Comparison of ENCODE assay signal across 8 mouse cellular contexts in genomic region chr6:114892363-114892762, GRCm38 (mm10).
DNase-seq lines count a peak whose midpoint lies in the region; ATAC-seq and TF ChIP-seq lines count a peak whose summit lies in the region.

No protein-coding gene starts in this region.

- no peaks in the 10 kb centered on the region for H3K27me3 ChIP-seq in kidney, embryonic 16.5 days (ENCODE audit: insufficient read depth, low read length)
- no peaks in the 10 kb centered on the region for H3K27me3 ChIP-seq in embryonic facial prominence, embryonic 10.5 days (replicated peaks; ENCODE audit: low read depth, poor library complexity, severe bottlenecking)
- H3K27me3 ChIP-seq in heart, embryonic 15.5 days, result no peaks in the 10 kb centered on the region
- H3K27me3 ChIP-seq in midbrain, embryonic 16.5 days (ENCODE audit: control insufficient read depth, insufficient read depth, low read depth, low read length), result no peaks in the 10 kb centered on the region

- 39% methylated on average over 6 of the region's 6 CpGs for WGBS in kidney, embryonic 16.5 days
- 45% methylated on average over 6 of the region's 6 CpGs for WGBS in embryonic facial prominence, embryonic 10.5 days
- WGBS in heart, embryonic 15.5 days, result 21% methylated on average over 6 of the region's 6 CpGs
- 0% methylated on average over 6 of the region's 6 CpGs for WGBS in midbrain, embryonic 16.5 days

- DNase-seq in kidney, postnatal 14 days, result no peak
- DNase-seq in embryonic facial prominence, embryonic 10.5 days (ENCODE audit: low spot score), result peak; percentile 47
- DNase-seq in left cerebral cortex, adult 2 months (ENCODE audit: extremely low spot score in 1 of 2, low spot score in 2 of 2), result peak; percentile 59 to 73
- no peak for DNase-seq in thymus, postnatal 25 days
- DNase-seq in gastrocnemius, postnatal 10 days, result no peak

- peak overlapping the region; percentile 51 for H3K27ac ChIP-seq in kidney, embryonic 16.5 days (ENCODE audit: low read length)
- H3K27ac ChIP-seq in embryonic facial prominence, embryonic 10.5 days (replicated peaks), result peak overlapping the region; percentile 76
- peak overlapping the region; percentile 81 for H3K27ac ChIP-seq in heart, embryonic 15.5 days
- H3K27ac ChIP-seq in left cerebral cortex, adult 2 months, result peak overlapping the region; percentile 51
- peak overlapping the region; percentile 68 for H3K27ac ChIP-seq in midbrain, embryonic 16.5 days (ENCODE audit: low read length)

- H3K9ac ChIP-seq in kidney, embryonic 16.5 days (replicated peaks; ENCODE audit: low read length), result no peak overlapping the region; the same call in 1 of the 2 replicates
- H3K9ac ChIP-seq in heart, embryonic 15.5 days, result no peak overlapping the region
- H3K9ac ChIP-seq in midbrain, embryonic 16.5 days (ENCODE audit: low read depth, low read length), result peak overlapping the region; percentile 22; the same call in 1 of the 2 replicates

- intact Hi-C loops in left cerebral cortex, adult 2 months (cut with DNase I), result no loop called here

- no peak overlapping the region for H3K4me3 ChIP-seq in kidney, embryonic 16.5 days (ENCODE audit: low read length)
- peak overlapping the region; percentile 19; the same call in 1 of the 2 replicates for H3K4me3 ChIP-seq in embryonic facial prominence, embryonic 10.5 days
- H3K4me3 ChIP-seq in heart, embryonic 15.5 days, result no peak overlapping the region
- no peak overlapping the region for H3K4me3 ChIP-seq in left cerebral cortex, adult 2 months
- H3K4me3 ChIP-seq in midbrain, embryonic 16.5 days (ENCODE audit: low read depth, low read length), result no peak overlapping the region

- H3K36me3 ChIP-seq in kidney, embryonic 16.5 days (ENCODE audit: insufficient read depth, low read length), result peaks cover 13% of the 10 kb centered on the region; the same call in 1 of the 2 replicates
- H3K36me3 ChIP-seq in embryonic facial prominence, embryonic 10.5 days (replicated peaks), result peaks cover 58% of the 10 kb centered on the region
- H3K36me3 ChIP-seq in heart, embryonic 15.5 days, result peaks cover 9% of the 10 kb centered on the region; the same call in 1 of the 2 replicates
- no peaks in the 10 kb centered on the region for H3K36me3 ChIP-seq in midbrain, embryonic 16.5 days (ENCODE audit: control insufficient read depth, insufficient read depth, low read length)

- H3K4me2 ChIP-seq in kidney, embryonic 16.5 days (replicated peaks; ENCODE audit: low read depth, low read length), result no peak overlapping the region
- H3K4me2 ChIP-seq in heart, embryonic 15.5 days, result 0 out of 2 replicates have a peak overlapping the region, but pooled peaks have one; percentile 11
- peak overlapping the region; percentile 35 for H3K4me2 ChIP-seq in midbrain, embryonic 16.5 days (ENCODE audit: low read length)

- peaks cover 63% of the 10 kb centered on the region for H3K4me1 ChIP-seq in kidney, embryonic 16.5 days (ENCODE audit: insufficient read depth, low read length)
- peaks cover 74% of the 10 kb centered on the region for H3K4me1 ChIP-seq in embryonic facial prominence, embryonic 10.5 days
- peaks cover 86% of the 10 kb centered on the region for H3K4me1 ChIP-seq in heart, embryonic 15.5 days (replicated peaks)
- H3K4me1 ChIP-seq in midbrain, embryonic 16.5 days (ENCODE audit: control insufficient read depth, insufficient read depth, low read length), result peaks cover 46% of the 10 kb centered on the region

- no peaks in the 10 kb centered on the region for H3K9me3 ChIP-seq in kidney, embryonic 16.5 days (ENCODE audit: low read length)
- no peaks in the 10 kb centered on the region for H3K9me3 ChIP-seq in embryonic facial prominence, embryonic 10.5 days
- no peaks in the 10 kb centered on the region for H3K9me3 ChIP-seq in heart, embryonic 15.5 days (replicated peaks)
- no peaks in the 10 kb centered on the region for H3K9me3 ChIP-seq in midbrain, embryonic 16.5 days (replicated peaks; ENCODE audit: control insufficient read depth, low read length, poor library complexity, severe bottlenecking)

- no peak for TF ChIP-seq CTCF in left cerebral cortex, adult 2 months (IDR thresholded peaks at IDR 0.05)

- ATAC-seq in kidney, embryonic 16.5 days (ENCODE audit: low FRiP score, low TSS enrichment), result no peak
- no peak for ATAC-seq in heart, embryonic 15.5 days (replicated peaks; ENCODE audit: insufficient number of reproducible peaks, insufficient read depth, low FRiP score, low read depth)
- ATAC-seq in midbrain, embryonic 16.5 days, result peak; percentile 64

Comparison
In these comparisons a context has a peak if more than half of its experiments do, and no peak if none do; other contexts are left out.
1. DNase-seq: peak in embryonic facial prominence, embryonic 10.5 days (single experiment) and left cerebral cortex, adult 2 months (2 of 2); none in kidney, postnatal 14 days (single experiment), thymus, postnatal 25 days (single experiment) and gastrocnemius, postnatal 10 days (single experiment).
2. Peak in every context shown above with its lines, with median percentiles within 50 percentile points of each other: H3K27ac ChIP-seq.